Mouse (Mus musculus) layer of hippocampus, postnatal 36 days (tissue): ENCODE measurements around the gene Utf1. TPM values are rescaled to one million over a fixed set of nuclear protein-coding genes. Genes with fewer than 3 reads are reported as not detected.
A peak's percentile ranks its signal among the peaks of the same experiment; 100 is the strongest.

ENCODE experiments used
- DNase-seq, 2 experiments: peaks; one replicate each; pipeline ENCODE4 v3.0.0; 2022
- total RNA-seq, 2 experiments: library from RNA; stranded (reverse); gene quantifications; 2 replicates each; pipeline ENCODE4 v1.2.3; 2021

Utf1 gene
- total RNA-seq, result not detected

- DNase-seq, result no peak
These were observed at the start of gene Utf1 for GRCm38 (mm10) chr7:139943674-139944281. Utf1 (plus strand) TSS chr7:139943789.

GRCm38 (mm10) chr7:139894655-139895557 lies 48.7 kb upstream of the Utf1 start, which contains the start of gene Kndc1:
Kndc1 (plus strand) TSS chr7:139894696.
- peak; percentile 82 to 83 for DNase-seq

DNA sequence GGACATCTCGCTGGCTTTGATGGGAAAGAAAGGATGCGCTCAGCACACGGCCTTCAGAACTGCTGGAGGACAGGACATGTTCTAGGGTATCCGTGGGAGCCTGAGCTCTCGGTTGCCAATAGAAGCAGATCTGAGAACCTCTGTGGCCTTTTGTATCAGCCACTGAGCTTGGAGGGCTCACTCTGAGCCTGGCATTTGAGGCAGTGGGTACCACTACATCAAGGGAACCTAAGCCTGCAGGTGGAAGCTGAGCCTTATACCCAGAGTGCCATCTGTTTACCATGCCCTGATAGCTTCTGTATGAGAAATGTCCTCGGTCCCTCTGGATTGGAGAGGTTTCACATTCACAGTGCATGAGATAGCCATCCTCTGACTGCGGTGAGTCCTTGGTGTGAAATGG lies 47.3 kb upstream of the Utf1 start:
- DNase-seq, result no peak

DNA sequence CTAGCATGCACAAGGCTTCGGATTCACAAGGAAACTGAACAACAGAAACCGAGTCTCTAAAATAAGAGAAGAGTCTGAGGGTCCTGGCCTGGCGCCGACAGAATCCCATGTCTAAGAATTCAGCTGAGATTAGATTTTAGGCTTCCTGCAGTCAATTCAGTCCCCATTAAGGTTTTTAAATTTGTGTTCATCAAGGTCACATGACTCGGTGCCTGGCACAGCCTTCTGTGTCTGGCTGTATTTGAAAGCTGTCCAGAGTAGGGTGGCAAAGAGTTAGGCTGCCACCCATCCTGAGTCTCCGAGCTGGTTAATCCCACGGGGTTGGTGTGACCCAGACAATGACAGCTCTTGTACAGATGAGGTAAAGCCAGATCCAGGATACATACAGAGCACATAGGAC lies 46.8 kb upstream of the Utf1 start:
- no peak for DNase-seq

- DNase-seq, result no peak
These were observed 45.0 kb upstream of the Utf1 start for GRCm38 (mm10) chr7:139898606-139899005.

DNA sequence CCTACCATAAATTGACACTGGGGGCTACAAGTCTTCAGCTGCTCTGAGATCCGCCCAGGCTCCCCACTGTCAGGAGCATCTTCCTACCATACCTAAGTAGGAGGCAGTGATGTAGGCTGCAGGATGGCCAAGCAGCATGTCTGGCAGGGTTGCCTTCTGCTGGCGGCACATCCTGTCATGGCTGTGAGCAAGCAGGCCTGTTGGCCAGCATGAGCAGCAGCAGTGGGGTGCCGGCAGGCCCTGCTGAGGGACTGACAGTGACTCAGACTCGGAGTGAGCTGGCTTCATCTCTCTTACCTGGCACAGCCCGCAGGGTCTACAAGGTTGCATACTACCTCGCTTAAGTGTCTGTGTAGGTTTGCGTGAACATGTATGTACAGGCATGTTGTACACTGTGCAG lies 44.1 kb upstream of the Utf1 start:
- no peak for DNase-seq

- DNase-seq, result no peak
These were observed 43.1 kb upstream of the Utf1 start for GRCm38 (mm10) chr7:139900456-139900855.

DNA sequence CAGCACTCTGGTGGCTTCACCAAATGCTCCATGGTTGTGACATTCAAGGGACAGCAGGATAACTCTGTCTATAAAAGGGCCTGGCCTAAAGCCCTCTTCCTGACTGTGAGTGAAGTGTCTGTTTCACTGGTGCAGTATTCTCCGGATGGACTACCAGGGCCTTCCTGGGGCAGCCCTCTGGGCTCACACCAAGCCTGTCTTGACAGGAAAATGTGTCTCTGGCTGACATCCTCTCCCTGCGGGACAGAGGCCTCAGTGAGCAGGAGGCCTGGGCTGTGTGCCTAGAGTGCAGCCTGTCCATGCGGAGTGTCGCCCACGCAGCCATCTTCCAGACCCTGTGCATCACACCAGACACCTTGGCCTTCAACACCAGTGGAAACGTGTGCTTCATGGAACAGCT lies 42.7 kb upstream of the Utf1 start:
- no peak for DNase-seq

- no peak for DNase-seq
These were observed 41.6 kb upstream of the Utf1 start for GRCm38 (mm10) chr7:139901981-139902380.

DNA sequence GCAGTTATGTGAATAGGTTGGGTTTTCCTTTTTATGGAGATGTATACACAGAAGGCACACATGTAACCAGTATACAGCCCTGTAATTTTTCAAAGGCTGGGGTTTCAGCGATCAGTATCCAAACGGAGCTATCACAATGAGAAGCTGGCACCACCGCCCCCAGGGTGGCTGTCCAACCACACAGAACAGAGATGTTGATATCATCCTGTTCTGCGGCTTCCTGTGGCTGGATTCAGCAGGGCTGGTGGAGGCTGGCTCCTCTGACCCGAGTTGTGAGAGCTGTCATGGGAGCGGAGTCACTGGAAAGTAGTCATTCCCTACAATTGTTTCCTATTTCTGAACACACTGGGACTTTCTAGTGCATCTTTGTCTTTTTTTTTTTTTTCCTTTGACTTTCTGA lies 38.3 kb upstream of the Utf1 start:
- DNase-seq, result no peak

DNA sequence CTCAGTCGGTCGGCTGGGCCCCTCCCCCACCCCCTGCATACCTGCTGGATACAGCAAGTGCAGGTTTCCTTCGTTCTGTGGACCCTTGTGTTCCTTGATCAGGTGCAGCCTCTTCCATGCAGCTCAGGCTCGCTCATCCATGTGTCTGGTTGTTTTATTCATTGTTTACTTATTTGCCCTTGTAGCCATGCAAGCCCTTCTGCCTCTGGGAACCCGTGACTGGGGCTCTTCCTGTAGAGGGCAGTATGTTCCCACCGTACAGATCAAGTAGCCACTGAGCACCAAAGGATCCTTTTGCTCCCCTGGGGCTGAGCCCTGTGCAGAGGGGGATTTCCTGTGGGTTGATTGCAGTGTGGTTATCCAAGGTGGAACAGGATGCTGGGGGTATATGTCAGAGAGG lies 37.9 kb upstream of the Utf1 start:
- DNase-seq, result no peak

DNA sequence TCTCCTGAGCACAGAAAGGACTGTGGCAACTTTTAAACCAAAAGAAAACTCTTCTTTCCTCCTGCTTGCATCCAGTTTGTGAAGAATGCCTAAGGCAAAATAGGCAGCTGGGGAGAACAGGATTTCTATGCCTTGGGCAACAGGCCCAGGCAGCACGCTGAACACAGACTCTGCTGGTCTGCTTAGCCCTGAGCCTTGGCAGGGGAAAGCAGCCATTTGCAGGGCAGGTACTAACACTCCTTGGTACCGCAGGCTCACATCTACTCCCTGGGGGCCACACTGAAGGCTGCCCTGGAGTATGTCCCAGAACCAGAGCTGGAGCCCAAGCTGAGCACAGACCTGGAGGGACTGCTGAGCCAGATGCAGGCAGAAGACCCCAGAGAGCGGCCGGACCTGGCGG lies 35.4 kb upstream of the Utf1 start:
- DNase-seq, result no peak

DNA sequence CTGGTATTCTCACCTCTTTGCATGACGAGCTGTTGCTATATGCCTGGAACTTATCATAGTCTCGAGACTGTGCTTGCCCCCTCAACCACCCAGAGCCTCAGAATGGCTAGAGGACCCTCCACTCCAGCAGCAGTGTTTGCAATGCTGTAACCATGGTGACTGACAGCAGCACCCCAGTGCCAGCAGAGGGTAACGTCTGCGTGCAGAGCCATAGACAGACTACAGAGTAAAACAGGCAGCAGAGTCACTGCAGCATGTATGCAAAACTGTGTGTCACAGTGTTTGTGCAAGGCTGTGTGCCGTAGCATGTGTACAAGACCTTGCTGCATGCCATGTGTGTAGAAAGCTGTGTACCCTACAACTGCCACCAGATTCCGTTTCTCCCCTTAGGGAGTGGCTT lies 34.1 kb upstream of the Utf1 start:
- DNase-seq, result no peak

- DNase-seq, result no peak
These were observed 33.3 kb upstream of the Utf1 start for GRCm38 (mm10) chr7:139910204-139910835.

GRCm38 (mm10) chr7:139914141-139915047 lies 29.2 kb upstream of the Utf1 start:
- no peak for DNase-seq

DNA sequence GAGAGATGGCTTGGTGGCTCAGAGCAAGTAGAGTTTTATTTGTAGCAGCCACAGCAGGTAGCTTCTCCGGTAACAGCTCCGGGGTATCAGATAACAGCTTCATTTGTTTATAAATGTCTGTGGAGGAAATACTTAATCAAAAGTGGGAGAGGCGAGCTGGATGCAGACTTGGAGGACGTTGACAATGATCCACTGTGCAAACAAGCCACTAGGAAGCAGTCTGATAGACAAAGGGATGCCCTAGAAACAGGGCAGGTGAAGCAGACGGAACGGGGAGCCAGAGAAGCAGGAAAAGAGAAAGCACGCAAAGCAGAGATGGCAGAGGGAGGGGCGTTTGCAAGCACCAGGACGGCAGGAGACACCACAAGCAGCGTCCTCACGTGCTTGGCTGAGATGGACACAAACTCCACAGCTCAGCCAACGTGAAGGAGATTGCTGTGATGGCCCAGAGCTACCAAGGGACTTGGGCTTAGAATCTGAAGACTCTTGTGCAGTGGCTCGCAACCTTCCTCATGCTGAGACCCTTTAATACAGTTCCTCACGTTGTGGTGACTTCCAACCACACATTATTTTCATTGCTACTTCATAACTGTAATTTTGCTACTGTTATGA lies 27.8 kb upstream of the Utf1 start:
- no peak for DNase-seq

DNA sequence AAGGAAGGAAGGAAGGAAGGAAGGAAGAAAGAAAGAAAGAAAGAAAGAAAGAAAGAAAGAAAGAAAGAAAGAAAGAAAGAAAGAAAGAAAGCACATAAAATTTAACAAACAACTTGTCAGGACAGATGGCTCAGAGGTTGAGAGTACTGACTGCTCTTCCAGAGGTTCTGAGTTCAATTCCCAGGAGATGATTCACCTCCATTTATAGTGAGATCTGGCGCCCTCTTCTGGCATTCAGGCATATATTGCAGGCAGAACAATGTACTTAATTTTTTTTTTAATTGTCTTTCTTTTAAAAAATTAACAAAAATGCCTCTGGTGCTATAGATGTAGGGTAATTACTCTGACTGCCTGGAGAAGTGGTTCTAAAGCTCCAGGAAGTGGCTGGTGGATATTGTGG lies 27.2 kb upstream of the Utf1 start:
- no peak for DNase-seq

DNA sequence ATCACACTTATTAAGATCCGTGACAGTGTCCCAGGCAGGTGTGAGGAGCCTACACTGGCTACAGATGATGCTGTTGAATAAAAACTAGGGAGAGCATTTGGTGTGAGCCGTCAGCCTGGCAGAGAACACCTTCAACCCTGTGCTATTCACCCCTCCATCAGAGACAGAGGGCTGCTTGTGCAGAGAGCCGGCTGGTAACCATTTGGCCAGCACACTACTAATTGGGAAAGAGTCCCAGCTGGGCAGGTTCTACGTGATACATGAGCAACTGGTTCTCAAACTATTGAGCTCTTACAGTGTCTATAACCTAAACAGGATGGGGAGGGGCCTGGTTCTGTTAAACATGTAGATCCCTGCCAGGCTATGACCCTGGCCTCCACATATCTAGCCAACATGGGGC lies 25.3 kb upstream of the Utf1 start:
- DNase-seq, result no peak

DNA sequence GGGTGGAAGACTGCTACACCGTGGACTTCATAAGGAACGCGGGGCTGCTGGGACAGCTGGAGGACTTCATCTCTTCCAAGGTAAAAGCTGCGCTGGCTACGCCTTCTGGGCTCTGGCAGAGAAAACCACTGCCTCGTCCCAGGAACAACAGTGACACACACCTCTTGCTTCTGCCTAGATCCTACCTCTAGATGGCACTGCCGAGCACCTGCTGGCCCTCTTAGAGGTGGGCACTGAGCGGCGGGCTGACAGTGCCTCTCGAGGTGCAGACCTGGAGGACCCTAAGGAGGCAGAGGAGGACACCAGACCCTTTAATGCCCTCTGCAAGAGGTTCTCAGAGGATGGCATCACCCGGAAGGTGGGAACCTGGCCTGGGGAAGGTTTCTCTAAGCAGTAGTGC lies 12.9 kb upstream of the Utf1 start:
- DNase-seq, result no peak

GRCm38 (mm10) chr7:139936705-139937104 lies 6.9 kb upstream of the Utf1 start:
- no peak for DNase-seq

GRCm38 (mm10) chr7:139937138-139937537 lies 6.5 kb upstream of the Utf1 start:
- no peak for DNase-seq

GRCm38 (mm10) chr7:139937810-139938209 lies 5.8 kb upstream of the Utf1 start:
- no peak for DNase-seq
